Mouse (Mus musculus) right cerebral cortex, postnatal 36 days (tissue): ENCODE measurements around the gene Sae1.

Source experiments
- DNase-seq, 2 experiments: peaks; one replicate each; pipeline ENCODE4 v3.0.0; 2022; ENCODE audit warnings: low spot score in 2 of 2, mixed read lengths in 1 of 2

Sae1 gene

DNA sequence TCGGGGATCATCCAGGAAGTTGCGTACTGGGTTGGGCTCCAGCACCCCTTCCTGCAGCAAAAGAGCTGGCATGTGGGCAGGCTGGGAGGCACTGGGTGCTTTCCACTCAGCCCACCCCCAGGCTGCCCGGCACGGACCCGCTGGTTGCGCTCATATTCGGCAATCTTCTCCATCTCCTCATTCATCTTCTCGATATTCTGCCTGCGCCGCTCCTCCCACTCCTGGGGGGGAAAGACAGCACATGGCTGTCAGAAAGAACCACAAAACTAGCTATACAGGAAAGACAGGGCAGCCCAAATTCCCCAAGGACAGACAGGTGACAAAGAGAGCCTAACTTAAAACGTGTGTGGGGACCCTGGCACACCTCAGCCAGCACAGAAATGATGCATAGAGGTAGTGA, 106.9 kb downstream of the Sae1 start:
- DNase-seq: no peak

DNA sequence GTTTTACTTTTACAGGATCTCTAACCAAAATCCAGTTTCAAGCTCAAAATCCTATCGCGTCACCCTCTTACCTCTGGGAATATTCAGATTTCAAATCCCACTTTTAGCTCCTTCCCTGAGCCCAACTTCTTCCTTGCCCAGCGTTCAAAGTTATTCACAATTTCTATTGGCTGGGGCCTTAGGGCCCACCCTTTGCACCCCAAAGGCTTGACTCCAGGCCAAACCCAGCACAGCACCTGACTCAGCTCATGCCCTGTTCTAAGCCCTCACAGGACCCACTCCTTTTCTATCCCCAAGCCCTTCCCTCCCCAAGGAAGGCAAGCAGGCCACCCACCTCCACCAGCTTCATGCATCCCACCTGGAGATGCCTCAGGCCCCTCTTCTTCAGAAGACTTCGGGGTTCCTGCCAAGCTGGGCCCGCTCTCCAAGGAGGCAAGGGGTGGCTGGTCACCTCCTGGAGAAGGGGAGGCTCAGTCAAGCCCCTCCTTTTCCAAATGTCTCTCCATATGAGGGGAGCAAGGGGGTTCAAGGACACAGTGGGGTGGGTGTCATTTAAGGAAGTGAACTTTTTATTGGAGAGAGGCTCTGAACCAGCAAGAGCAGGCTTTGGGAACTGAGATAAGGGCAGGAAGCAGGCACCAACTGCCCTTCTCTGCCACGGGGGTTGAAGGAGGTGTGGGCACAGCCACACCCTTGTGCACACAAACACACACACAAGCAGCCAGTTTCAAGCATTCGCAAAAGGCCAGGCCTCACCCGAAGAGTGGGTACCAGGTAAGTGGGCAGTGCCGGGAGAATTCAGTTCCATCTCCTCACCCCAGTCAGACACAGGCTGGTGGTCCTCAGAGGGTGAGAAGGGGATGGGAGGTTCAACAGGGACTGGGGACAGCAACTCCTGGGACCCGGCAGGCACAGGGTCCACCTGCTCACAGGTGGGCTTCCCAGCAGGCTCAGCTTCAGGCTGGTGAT, 112.4 kb downstream of the Sae1 start:
- no peak for DNase-seq

DNA sequence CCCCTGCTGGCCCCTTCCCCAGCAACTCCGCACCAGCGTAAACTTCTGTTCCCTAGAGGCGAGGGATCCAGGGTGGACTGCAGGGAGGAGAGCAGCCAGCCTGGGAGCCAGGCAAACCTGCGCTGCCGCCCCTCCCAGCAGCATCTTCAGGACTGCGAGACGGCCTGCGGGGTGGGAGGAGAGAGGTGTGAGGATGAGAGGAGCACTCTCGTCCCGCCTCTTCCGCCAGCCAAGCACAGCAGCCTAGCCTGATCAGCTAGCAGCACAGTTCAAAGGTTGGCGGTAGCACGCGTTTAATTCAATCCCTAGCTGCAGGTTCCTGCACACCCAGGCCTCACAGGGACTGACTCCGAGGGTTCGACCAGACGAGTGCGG, 113.9 kb downstream of the Sae1 start:
- DNase-seq: peak; percentile 59 to 61

- DNase-seq: peak; percentile 80 to 82
Observed at GRCm38 (mm10) chr7:16273081-16273765, 114.4 kb downstream of the Sae1 start, which contains the start of gene Inafm1. TSS of gene Inafm1 (minus strand) at chr7:16273617.

- DNase-seq: peak; percentile 66 to 70
Observed at GRCm38 (mm10) chr7:16272681-16273080, 114.9 kb downstream of the Sae1 start.

DNA sequence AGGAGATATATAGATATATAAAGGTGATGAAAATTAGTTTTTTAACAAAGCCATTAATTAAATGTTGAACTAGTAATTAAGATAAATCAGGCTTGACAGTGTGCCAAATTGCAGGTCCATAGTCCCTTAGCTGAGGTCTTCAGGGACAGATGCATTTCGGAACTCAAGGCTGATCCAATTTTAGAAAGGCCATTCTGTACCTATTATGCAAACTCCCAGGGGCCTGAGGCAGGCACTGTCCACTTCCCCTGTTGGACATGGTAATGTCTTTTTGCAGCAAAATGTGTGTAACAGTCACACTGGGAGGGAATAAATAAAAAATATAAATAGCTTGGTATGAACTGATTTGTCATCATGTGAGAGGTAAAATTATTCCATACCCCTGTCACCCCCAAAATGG, 116.5 kb downstream of the Sae1 start:
- no peak for DNase-seq
